Mouse (Mus musculus) right cerebral cortex, postnatal 10 days (tissue): Measurements from ENCODE around the gene Tal1.

Experiments used
- DNase-seq, 2 experiments: peaks; one replicate each; pipeline ENCODE4 v3.0.0; 2021; ENCODE audit warnings: low spot score in 2 of 2

Gene Tal1

GRCm38 (mm10) chr4:115103510-115103909 lies 47.3 kb downstream of the Tal1 start:
- DNase-seq: no peak

- no peak for DNase-seq
Observed at GRCm38 (mm10) chr4:115111167-115111566, 54.9 kb downstream of the Tal1 start.

- DNase-seq: no peak
Observed at GRCm38 (mm10) chr4:115113266-115113665, 57.0 kb downstream of the Tal1 start.

- DNase-seq: no peak
Observed at GRCm38 (mm10) chr4:115119642-115120041, 63.4 kb downstream of the Tal1 start.

- DNase-seq: no peak
Observed at GRCm38 (mm10) chr4:115121162-115121561, 64.9 kb downstream of the Tal1 start.
